In genomic region chr12:8973820-8974465, GRCm38 (mm10) we compare ENCODE assay signal across 8 mouse cellular contexts. TPM values are rescaled to one million over a fixed set of nuclear protein-coding genes. Genes with fewer than 3 reads are reported as not detected.
DNase-seq lines count a peak whose midpoint lies in the region; ATAC-seq and TF ChIP-seq lines count a peak whose summit lies in the region.

Gene Wdr35, plus strand, starts transcription at chr12:8973892.

- H3K9me3 ChIP-seq in lung, embryonic 15.5 days, result no peaks in the 10 kb centered on the region

- H3K9ac ChIP-seq in lung, embryonic 15.5 days, result peak within 1 kb of the TSS; percentile 53

- peak; percentile 33 to 76 for ATAC-seq in hematopoietic stem cell, adult 5-6 weeks (replicated peaks in 1 of 2; ENCODE audit: insufficient read depth in 1 of 2, low FRiP score in 2 of 2, low TSS enrichment in 1 of 2, low read depth in 1 of 2, poor library complexity in 2 of 2, severe bottlenecking in 2 of 2)
- peak; percentile 87 for ATAC-seq in lung, embryonic 15.5 days (ENCODE audit: borderline replicate concordance, extremely low read depth, low FRiP score, low TSS enrichment)

- TF ChIP-seq POLR2A in olfactory bulb, adult 2 months (IDR thresholded peaks at IDR 0.05; ENCODE audit: insufficient read depth, low read depth, low read length), result peak; percentile 84

- no peak within 1 kb of the TSS for H3K27ac ChIP-seq in lung, embryonic 15.5 days
- peak within 1 kb of the TSS; percentile 12; the same call in 1 of the 2 replicates for H3K27ac ChIP-seq in olfactory bulb, adult 2 months (ENCODE audit: insufficient read depth, low read depth, low read length)

- H3K4me1 ChIP-seq in lung, embryonic 15.5 days, result peaks cover 18% of the 10 kb centered on the region
- no peaks in the 10 kb centered on the region for H3K4me1 ChIP-seq in olfactory bulb, adult 2 months (ENCODE audit: control insufficient read depth, insufficient read depth, low read length)

- no peaks in the 10 kb centered on the region; the same call in 1 of the 2 replicates for H3K27me3 ChIP-seq in lung, embryonic 15.5 days

- WGBS in lung, embryonic 15.5 days, result under 1% methylated on average over 45 of the region's 45 CpGs
- under 1% methylated on average over 45 of the region's 45 CpGs for WGBS in olfactory bulb, adult 2 months

- TF ChIP-seq CTCF in olfactory bulb, adult 2 months (IDR thresholded peaks at IDR 0.05; ENCODE audit: insufficient read depth, low read depth, low read length), result no peak

- peak within 1 kb of the TSS; percentile 72 for H3K4me3 ChIP-seq in lung, embryonic 15.5 days
- peak within 1 kb of the TSS; percentile 72 for H3K4me3 ChIP-seq in olfactory bulb, adult 2 months (ENCODE audit: insufficient read depth, low read depth, low read length)

- peak; percentile 95 for DNase-seq in Muller cell, postnatal 12 days (ENCODE audit: inconsistent ontology term)
- peak; percentile 90 for DNase-seq in cerebellum, adult 9-10 months
- peak; percentile 55 for DNase-seq in forelimb bud, embryonic 11.5 days (ENCODE audit: low read depth, low spot score)
- DNase-seq in layer of hippocampus, adult 9-10 months (ENCODE audit: low spot score), result peak; percentile 72
- DNase-seq in thymus, adult 18-20 months, result peak; percentile 84 to 86

- peak within 1 kb of the TSS; percentile 84 for H3K4me2 ChIP-seq in lung, embryonic 15.5 days

- peaks cover 5% of the 10 kb centered on the region; the same call in 1 of the 2 replicates for H3K36me3 ChIP-seq in lung, embryonic 15.5 days

RNA-seq across cellular contexts. Expression of gene Wdr35, which starts in this region (rescaled TPM):
- 5.0 and 5.8 TPM in 2 replicates for total RNA-seq in hematopoietic stem cell, adult 5-6 weeks (2017)
- polyA plus RNA-seq in lung, embryonic 15.5 days (2015; fragmentation: Nextera tagmentation; extraction: Ambion mirVana), result 20.7 and 22.8 TPM in 2 replicates
- not detected in 2 replicates for polyA plus RNA-seq in olfactory bulb, adult 2 months (2012; ENCODE audit: insufficient read depth, insufficient read length, low replicate concordance, missing spikeins)

Comparison
In these comparisons a context has a peak if more than half of its experiments do, and no peak if none do; other contexts are left out.
1. RNA of gene Wdr35 (polyA plus RNA-seq): 20.7 to 22.8 TPM in lung, embryonic 15.5 days; not detected in olfactory bulb, adult 2 months; every median in the first group is over 10 times any median in the second.
2. Peak in every context shown above with its lines, with median percentiles within 50 percentile points of each other: DNase-seq.